Mouse (Mus musculus): ENCODE results near the gene Spn.

The Spn gene

DNA sequence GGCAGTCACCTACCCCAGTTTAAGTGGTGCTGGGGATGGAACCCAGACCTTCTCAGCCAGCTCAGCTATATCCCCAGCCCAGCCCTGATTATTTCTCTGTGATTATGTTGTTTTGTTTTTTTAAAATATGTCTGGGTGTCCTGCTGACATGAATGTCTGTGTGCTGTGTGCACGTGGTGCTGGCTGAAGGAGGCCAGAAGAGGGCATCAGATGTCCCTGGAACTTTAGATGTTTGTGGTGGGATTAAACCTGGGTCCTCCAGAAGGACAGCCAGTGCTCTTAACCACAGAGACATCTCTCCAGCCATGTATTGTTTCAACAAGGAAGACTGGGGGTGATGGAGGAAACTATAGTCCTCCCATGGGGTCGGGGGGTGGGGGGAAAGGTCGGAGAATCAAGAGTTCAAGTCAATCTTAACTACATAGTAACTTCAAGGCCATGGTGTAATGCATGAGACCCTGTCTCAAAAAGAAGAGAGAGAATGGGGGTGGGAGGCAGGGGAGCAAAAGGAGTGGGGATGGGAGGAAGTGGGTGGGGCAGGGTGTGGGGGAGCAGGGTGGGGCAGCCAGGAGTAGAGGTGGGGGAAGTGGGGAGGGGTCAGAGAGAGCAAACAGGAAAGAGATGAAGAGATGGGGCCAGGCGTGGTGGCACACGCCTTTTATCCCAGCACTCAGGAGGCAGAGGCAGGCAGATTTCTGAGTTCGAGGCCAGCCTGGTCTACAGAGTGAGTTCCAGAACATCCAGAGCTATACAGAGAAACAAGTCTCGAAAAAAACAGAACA lies 3.2 kb upstream of the Spn start:
- no peak for DNase-seq (ENCODE audit: low read depth, low spot score)

DNA sequence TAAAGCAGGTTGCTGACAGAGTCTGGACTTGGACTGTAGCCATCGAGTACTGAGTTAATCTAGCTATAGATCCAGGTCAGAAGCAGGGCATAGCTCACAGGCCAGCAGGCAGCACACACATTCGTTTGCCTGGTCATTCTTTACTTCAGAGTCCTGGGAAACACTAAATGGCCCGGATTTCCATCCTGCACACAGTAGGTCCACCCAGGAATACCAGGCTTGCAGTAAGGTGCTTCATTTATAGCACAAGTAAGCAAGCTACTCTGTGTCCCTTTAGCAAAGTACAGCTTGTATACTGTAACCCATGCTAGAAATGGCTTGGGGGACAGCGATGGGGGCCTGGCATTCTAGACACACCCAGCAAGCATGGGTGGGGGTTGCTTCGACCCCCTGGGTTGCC lies 1.9 kb upstream of the Spn start:
- no peak for DNase-seq (ENCODE audit: low read depth, low spot score)

DNA sequence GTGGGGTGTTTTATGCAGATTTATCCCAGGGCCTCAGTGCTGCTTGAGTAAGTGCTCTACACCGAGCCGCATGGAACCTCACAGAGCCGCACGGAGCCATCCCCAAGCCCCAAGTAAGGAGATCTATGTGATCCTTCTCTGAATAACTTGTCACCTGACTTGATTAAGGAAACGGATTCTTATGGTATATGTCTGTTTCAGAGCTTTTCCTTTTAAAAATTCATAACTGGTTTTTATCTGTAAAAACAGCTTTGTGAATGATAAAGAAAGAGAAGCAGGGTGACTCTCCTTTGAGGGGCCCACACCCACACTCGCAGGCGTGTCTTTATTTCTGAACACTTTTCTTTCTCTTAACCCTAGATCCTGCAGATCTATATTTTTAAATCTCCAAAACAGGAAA lies 1.5 kb upstream of the Spn start:
- DNase-seq (ENCODE audit: low read depth, low spot score): no peak

DNA sequence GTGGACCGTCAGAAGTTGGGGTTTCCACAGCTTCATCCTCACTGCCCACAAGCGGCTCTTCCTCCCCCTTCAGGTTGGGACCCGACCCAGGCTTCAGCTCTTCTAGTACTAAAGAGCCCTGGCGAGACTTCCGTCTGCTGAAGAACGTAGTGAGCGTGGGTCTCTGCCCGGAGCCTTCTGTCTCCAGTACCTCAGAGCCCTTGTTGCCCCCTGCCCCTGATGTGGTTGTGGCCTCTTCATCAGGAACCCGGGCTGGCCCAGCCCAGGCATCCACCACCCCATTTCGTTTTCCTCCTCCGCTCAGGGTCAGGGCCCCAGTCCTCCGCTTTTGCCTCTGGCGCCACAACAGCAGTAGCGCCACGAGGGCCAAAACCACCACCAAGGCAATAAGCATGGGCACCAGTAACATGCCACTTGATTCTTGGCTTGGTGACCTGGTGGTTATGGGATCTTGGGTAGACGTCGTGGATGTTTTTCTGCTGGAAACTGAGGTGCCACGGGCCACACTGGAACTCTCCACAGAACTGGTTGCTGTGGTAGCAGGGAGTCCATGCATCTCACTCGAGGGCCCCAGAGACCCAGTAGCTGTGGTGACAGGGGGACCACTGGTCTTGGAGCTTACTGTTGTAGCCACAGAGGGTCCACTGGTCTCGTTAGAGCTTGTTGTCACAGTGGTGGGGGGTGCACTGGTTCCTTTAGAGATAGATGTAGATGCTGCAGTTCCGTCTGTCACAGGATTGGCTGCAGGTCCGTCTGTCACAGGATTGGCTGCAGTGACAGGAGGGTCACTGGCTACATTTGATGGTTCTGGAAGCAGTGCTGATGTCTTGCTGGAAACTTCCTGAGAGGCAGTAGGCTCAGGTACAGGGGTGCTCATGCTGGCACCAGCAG lies 1.2 kb downstream of the Spn start:
- DNase-seq (ENCODE audit: low read depth, low spot score): no peak

DNA sequence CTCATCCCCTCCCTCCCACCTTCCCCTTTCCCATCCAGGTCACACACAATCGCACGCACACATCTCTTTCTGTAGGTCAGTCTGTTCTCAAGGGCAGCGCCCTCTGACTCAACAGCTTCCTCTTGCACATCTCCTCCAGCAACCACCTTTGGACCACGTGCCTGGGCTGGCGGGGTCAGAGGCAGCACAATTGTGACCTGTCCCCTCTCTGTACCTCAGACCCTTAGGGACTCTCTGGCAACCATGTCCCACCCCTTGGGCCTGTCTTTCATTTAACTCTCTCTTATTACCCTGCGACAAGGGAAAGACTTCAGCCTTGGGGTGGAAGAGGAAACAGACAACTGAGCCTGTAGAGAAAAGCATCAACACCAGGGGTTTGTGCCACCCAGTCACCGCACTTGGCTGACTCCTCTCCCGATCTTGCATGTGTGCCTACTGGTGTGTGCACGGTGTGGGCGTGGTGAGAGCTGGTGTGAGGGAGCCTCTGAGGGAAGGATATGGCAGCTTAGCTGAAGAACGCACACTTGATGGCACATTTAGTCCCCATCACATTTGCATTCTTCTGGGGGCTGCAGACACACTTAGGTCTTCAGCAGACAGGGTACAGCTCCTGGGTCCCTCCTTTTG lies 2.7 kb downstream of the Spn start:
- peak; percentile 44 for DNase-seq (ENCODE audit: low read depth, low spot score)

DNA sequence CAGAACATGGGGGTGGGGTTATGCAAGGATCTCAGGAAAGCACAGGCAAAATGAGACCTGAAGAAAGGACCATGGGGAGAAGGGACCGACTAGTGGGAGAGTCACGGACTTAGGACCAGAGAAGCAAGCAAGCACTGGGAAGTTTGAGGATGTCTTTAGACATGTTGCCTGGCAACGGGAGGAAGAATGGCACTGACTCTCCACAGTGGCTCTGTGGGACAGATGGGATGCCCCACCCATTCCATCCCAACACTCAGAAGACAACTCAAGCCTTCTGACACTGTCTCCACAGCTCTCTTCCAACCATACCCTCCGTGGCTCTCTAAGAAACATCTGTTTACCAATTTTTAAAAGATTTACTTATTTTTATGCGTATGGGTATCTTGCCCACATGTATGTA lies 4.5 kb downstream of the Spn start:
- no peak for DNase-seq (ENCODE audit: low read depth, low spot score)

DNA sequence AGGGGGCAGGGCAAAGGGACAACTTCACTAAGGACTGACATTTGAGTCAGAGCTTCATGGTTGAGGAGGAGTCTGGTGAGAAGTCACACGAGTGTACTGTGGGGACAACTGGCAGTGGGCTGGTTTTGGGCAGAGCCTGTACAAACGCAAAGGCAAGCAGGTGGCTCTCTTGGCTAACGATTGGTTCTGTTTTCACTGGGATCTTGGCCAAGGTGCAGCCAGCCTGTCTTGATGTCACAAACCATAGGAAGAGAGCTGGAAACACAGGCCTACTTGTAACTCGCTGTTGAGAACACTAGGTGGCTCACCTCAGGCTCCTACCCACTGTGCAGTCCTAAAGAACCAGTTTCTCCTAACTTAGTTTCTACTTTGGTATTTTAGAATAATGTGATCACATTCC lies 8.0 kb downstream of the Spn start:
- peak; percentile 48 for DNase-seq (ENCODE audit: low read depth, low spot score)

DNA sequence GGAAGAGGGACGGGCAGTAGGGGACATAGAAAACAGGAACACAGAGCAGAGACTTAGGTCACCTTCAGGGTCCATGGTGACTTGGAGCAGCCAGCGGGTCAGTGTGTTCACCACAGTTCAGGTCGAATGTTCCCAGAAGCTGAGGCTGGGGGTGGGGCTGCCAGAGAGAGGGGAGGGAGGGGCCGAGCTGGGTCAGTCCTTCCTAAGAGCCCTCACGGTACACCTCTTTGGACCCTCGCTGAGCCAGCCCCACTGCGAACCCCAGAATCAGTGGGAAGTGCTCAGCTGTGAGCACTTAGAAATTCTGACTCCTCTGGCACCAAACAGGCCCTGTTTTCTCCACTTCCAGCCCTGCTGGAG lies 15.7 kb downstream of the Spn start, which contains the start of gene Qprt:
Gene Qprt (minus strand): TSS at position 316 of the 360 bp plus-strand sequence.
- no peak for DNase-seq (ENCODE audit: low read depth, low spot score)

DNA sequence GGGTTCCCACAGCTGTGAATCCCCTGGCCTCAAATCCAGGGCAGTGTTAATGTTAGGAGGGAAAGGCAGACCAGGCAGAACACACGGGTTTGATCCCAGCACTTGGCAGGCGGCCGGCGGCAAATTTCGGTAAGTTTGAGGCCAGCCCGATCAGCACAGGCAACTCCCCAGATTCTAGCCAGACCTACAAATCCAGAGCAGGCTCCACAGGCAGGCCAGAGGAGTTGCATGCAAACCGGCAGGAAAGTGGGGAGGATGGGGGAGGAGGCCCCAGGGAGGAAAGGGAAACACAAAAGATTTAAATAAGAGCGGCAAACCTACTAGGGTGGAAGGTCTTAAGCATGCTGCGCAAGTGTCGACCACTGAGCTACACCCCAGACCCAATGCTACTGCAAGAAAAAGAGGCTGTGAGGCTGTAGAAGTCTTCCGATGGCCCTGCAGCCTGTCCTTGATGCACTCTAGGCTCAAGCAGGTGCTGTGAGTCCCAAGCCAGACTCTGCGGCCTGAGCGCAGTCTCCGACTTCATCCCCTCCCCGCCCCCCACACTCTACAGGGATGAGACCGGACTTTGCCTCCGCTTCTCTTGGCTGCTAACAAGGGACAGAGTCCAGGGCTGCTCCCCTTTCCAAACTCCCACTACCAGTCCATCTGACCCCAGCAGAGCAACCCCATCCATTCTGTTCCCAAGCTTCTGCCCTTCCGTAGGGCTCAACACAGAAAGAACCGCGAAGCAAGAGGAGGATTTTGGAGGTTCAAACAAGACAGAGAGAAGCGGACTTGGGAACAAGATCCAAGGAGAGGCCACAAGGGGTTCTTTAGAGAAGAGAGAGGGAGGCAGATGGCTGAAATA lies 16.3 kb downstream of the Spn start:
- no peak for DNase-seq (ENCODE audit: low read depth, low spot score)

DNA sequence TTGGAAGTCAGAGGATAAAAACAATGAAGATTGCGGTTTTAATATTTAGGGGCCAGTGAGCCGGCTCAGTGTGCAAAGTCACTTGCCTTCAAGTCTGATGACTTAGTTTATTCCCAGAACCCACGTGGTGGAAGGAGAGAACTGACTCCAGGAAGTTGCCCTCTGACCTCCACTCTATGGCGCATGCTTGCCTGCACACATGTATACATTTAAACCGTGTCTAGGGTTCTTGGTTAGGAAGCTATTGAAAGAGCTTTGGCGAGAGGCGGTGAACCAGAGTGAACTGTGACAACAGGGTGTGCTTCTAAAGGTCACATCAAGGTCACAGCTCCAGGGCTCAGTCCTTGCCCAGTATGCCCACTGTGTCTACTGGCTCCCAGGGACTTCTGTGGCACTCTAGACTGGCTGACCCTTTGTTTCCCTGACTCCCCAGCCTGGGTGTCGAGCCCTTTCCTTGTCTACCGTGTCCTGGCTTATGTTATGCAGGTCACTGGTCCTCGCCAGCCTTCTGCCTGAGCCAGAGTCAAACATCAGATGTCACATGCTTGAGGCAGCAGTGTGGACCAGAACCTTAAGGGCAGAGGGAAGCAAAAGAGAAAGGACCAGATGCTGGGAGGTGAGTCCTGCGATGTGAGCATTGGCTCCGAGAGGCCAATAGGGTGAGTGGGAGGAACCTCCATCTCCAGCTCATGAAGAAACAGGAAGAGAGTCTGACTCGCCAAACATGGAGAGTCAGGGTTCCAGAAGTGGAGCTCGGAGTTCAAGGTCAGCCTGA lies 18.8 kb downstream of the Spn start:
- no peak for DNase-seq (ENCODE audit: low read depth, low spot score)

DNA sequence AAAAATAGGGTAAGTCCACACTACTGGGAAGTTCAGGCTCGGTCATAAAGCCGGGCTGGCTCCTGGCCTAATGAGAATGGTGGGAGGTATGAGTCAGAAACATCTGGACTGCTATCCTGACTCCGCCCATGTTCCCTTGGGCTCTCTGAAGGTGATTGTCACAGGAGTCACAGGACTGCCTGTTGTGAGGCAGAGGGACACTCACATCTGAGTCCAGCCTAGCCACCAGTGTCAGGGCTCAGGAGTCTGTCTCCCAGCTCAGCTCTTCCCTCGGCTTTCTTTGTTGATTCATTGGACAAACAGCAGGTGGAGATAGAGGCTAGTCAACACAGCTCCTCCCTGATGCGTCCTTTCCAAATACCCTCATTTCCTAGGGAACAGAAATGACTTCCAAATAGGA lies 19.7 kb downstream of the Spn start:
- DNase-seq (ENCODE audit: low read depth, low spot score): no peak

DNA sequence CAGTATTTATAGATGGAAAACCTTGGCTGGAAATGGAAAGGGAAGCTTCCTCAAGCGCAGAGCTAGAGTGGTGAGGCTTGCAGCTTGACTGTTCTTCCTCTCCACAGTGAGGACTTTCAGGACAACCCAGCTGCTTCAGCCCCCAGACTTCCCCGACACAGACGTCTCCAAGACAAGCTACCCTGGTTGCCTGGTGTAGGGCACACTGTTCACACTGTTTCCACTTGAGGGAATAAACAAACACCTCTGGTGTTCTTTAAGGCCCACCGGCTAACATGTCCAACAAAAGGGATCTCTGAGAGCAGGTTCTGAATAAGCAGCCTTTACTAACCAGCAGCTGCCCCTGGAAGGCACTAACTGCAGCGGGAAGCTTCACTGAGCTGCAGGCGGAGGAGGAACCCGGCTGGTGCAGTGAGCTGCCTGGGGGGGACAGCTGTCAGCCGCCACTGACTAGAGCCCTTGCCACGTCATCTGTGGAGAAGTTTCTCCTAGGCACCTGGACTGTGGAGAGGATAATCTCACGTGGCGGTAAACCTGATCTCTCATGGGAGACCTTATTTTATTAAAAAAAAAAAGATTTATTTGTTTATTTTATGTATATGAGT lies 21.2 kb downstream of the Spn start:
- DNase-seq (ENCODE audit: low read depth, low spot score): peak; percentile 67

DNA sequence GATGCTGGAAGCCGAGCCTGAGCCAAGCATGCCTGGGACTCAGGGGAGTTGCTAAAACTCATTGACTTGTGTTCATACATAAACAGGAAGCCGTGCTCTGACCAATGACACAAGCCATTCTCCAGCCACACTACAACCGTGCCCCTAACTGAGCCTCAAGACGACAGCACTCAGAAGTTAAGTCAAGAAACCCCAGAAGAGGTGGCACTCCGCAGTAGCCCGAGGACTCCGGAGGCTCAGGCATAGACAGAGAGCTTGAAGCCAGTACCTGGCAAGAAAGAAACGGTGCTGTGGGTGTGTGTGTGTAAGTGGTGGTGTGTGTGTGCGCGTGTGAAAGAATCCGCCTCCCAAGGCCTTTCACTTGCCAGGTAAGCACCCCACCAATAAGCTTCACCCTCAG lies 22.7 kb downstream of the Spn start:
- DNase-seq (ENCODE audit: low read depth, low spot score): no peak

DNA sequence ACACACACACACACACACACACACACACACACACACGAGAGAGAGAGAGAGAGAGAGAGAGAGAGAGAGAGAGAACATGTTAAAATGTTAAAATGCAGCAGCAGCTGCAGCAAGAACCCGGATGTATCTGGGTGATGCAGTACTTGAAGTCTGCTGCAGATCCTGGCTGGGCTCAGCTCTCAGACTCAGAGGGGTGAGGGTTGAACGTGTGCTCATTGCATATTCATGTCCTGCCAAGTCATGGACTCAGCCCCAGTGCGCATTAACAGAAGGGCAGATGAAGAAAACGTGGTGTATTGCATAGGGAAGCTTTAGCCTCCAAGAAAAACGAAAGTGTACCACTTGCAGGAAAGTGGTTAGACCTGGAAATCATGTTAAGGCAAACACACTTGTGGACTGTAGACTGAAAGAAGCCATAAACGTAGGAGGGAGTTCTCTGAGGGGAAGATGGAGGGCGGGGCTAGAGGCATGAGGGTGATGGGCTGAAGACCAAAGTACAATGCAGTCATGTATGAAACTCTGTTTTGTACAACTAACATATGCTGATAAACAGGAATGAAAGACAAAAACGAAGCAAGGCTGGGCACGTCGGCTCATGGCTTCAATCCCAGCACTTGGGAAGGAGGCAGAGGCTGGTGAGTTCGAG lies 23.9 kb downstream of the Spn start:
- peak; percentile 47 for DNase-seq (ENCODE audit: low read depth, low spot score)

DNA sequence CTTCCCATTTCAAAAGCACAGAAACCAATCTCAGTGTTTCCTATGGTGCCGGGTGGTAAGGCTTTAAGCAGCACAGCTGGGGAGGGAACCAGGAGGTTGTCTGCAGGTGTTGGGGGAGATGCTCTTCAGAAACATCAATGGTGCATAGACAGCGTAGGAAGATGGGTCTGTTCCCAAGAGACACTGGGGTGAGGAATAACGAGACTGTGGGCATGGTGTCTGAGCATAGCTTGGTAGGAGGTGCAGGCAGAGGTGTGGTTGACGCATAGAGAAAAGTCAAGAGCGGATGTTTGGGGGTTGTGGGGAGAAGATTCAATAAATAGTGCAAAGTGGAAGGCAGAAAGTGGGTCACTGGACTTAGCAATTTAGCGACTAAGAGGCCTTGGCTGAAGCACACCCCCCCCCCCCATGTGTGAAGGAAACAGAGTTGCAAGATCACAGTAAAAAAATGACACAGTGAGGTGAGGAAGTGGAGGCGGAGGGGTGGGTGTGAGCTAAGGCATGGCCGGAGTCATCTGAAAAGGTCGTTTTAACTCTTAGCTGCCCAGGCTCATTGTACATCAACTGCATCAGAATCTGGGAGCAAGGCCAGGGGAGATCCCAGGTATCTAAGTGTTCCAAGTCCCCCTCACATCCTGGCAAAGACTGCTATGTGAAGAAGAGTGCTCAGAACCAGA lies 24.6 kb downstream of the Spn start:
- peak; percentile 73 for DNase-seq (ENCODE audit: low read depth, low spot score)

DNA sequence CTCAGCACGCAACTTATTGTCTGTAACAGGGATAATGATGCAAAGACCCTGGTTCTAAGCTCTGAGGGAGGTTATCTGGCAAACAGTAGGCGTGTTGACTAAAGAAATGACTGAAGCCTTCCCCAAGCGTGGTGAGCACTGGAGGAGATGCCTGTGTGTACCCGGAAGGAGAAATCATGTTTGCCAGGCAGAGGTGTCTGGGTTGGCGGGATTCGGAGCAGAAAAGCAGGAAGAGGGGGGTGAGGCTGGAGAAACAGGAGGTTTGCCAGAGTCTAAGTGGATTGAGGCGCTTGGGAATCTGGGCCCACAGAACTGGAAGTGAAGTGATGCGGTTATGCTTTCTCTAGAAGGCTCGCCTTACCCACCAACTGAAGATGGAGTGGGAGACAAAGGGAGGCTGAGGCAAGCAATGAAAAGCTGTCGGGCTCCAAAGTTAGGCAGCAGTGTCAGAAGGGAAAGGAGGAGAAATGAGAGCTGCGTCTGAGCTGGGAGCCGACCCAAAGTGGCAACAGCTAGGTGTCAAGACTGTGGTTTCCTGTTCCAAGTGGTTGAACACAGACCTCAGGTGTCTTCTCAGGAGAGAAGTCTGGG lies 25.3 kb downstream of the Spn start:
- DNase-seq (ENCODE audit: low read depth, low spot score): peak; percentile 35

DNA sequence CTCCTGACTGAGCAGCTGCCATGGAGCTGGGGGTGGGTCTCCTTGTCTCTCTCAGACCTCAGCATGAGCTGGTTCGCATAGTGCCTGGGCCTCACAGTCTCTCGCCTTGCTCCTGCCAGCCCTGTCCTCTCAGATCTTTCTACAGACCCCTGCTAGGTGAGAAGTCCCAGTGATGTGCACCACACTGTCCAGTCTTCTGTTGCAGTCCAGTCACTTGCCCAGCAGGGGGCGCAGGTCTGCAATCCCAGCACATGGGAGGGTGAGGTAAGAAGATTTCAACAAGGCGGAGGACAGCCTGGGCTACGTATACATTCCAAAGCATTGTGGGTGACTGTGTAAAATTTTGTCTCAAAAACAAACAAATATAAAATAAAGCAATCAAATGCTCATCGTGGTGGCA lies 26.2 kb downstream of the Spn start:
- peak; percentile 89 for DNase-seq (ENCODE audit: low read depth, low spot score)

DNA sequence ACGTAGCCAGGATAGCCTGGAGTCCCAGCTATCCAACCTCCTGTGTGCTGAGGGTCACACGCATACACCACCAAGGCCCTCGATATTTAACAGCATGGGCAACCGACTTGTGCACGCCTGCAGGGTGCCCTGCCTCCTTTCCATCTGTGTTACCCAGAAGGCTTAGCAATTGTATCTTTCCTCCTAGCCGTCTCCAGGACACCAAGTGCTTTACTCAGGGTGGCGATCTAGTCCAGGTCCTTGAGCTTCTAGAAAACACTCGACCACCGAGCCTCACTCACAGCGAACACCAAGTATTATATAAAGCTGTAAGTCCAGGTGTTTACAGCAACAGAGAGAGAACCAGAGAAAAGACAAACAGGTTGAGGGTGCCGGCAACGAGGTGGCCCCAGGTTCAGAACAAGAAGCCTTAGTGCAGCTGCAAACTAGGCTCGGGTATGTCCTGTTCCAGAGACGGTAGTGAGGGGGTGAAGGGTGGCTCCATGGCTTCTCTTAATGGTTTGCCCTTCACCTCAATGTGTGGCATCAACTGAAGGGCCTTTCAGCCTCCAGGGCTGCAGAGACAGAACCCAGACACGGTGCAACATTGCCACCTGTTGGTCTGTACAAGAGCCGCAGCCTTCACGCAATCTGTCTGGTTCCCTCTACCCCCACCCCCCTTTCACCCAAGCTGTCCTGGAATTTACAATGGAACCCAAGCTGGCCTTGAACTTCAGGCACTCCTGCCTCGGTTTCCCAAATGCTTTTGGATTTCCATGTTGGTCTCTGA lies 27.2 kb downstream of the Spn start:
- DNase-seq (ENCODE audit: low read depth, low spot score): peak; percentile 79
